Mouse (Mus musculus) embryonic facial prominence, embryonic 14.5 days (tissue): ENCODE data around the gene Sfrp2. TPM values are rescaled to one million over a fixed set of nuclear protein-coding genes. Genes with fewer than 3 reads are reported as not detected.

Experiments used
- ATAC-seq: fragments of 200-750 bp; cut with Nextera tagmentation; 2 replicates; pipeline ENCODE4 v1.8.0; 2017; ENCODE audit warnings: low read depth, moderate number of reproducible peaks, moderate TSS enrichment
- DNase-seq: peaks from one replicate; pipeline ENCODE4 v3.0.0-alpha.2; 2015; ENCODE audit warnings: low spot score
- H3K27ac ChIP-seq: fragments of 300-500 bp; sonication (generic); replicated peaks from 2 replicates; pipeline ENCODE4 v1.5.1; 2014; ENCODE audit warnings: low read depth, mild to moderate bottlenecking, low read length, moderate library complexity
- H3K27me3 ChIP-seq: fragments of 300-500 bp; sonication (generic); replicated peaks from 2 replicates; pipeline ENCODE4 v1.6.1; 2014; ENCODE audit warnings: low read length; ENCODE audit not compliant: control insufficient read depth, insufficient read depth
- H3K36me3 ChIP-seq: fragments of 300-500 bp; sonication (generic); 2 replicates; pipeline ENCODE4 v1.6.1; 2014; ENCODE audit warnings: low read length, mixed read lengths; ENCODE audit not compliant: control insufficient read depth, insufficient read depth
- H3K4me1 ChIP-seq: fragments of 300-500 bp; sonication (generic); 2 replicates; pipeline ENCODE4 v1.6.1; 2014; ENCODE audit warnings: antibody characterized with exemption, low read length; ENCODE audit not compliant: control insufficient read depth, insufficient read depth
- H3K4me2 ChIP-seq: fragments of 300-500 bp; sonication (generic); 2 replicates; pipeline ENCODE4 v1.6.1; 2014; ENCODE audit warnings: low read depth, mild to moderate bottlenecking, low read length, moderate library complexity, mixed read lengths
- H3K4me3 ChIP-seq: fragments of 300-500 bp; sonication (generic); 2 replicates; pipeline ENCODE4 v1.5.1; 2014; ENCODE audit warnings: low read depth, mild to moderate bottlenecking, low read length
- H3K9ac ChIP-seq: fragments of 300-500 bp; sonication (generic); 2 replicates; pipeline ENCODE4 v1.6.1; 2014; ENCODE audit warnings: low read depth, mild to moderate bottlenecking, low read length, moderate library complexity, mixed read lengths
- H3K9me3 ChIP-seq: fragments of 300-500 bp; sonication (generic); 2 replicates; pipeline ENCODE4 v1.6.1; 2016; ENCODE audit warnings: low read length; ENCODE audit not compliant: control insufficient read depth
- WGBS: fragments of 180-500 bp; shearing (Covaris S2); extraction: QIAGEN DNeasy Blood & Tissue Kit; methylation state at CpG from one replicate; pipeline ENCODE4 v1.1.7; 2014; 5-methylcytosine and 5-hydroxymethylcytosine counted together
- polyA plus RNA-seq: library from polyadenylated mRNA; unstranded; fragments of >200 nt; fragmentation: Nextera tagmentation; extraction: Ambion mirVana; gene quantifications from 2 replicates; pipeline ENCODE4 v1.2.1, GENCODE M21; 2014

Sfrp2 gene
- polyA plus RNA-seq, 1 experiment from 2014 or later: 605 TPM

DNA sequence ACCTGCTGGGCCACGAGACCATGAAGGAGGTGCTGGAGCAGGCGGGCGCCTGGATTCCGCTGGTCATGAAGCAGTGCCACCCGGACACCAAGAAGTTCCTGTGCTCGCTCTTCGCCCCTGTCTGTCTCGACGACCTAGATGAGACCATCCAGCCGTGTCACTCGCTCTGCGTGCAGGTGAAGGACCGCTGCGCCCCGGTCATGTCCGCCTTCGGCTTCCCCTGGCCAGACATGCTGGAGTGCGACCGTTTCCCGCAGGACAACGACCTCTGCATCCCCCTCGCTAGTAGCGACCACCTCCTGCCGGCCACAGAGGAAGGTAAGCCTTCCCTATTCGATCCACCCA, 577 bp downstream of the Sfrp2 start:
- Histone ChIP-seq H3K27ac (peak overlapping the region; percentile 86), H3K9ac (peak overlapping the region; percentile 87), H3K36me3 (peaks cover 30% of the 10 kb centered on the region), H3K27me3 (no peaks in the 10 kb centered on the region; the same call in 1 of the 2 replicates), H3K4me3 (peak overlapping the region; percentile 69), H3K4me2 (peak overlapping the region; percentile 91), H3K9me3 (no peaks in the 10 kb centered on the region), H3K4me1 (peaks cover 22% of the 10 kb centered on the region)
- ATAC-seq (no peak), DNase-seq (no peak)
- WGBS: 0% methylated on average over 16 of the region's 25 CpGs

DNA sequence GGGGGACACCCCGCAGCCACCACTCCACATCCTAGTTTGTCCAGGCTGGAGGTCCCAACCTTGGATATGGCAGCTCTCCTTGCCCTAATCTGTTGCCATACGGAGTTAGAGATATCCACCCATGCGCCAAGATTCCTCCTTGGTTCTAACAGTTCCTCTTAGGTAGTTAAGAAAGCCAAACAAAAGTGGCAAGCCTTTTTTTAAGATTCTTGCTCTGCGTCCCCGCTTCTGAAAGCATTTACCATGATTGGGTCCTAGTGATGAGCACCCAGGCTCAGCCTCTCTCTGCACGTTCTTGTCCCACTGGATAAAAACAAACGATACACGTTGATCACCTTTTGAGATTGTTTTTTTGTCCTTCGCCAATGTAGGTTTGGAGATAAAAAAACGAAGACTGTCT, 1.0 kb downstream of the Sfrp2 start:
- ATAC-seq: no peak
- Histone ChIP-seq H3K27ac (peak overlapping the region; percentile 86), H3K36me3 (peaks cover 34% of the 10 kb centered on the region), H3K4me1 (peaks cover 22% of the 10 kb centered on the region), H3K27me3 (no peaks in the 10 kb centered on the region; the same call in 1 of the 2 replicates), H3K9me3 (no peaks in the 10 kb centered on the region), H3K4me3 (peak overlapping the region; percentile 69), H3K9ac (peak overlapping the region; percentile 87), H3K4me2 (peak overlapping the region; percentile 91)
- DNase-seq: no peak
- 4% methylated on average over 10 of the region's 10 CpGs for WGBS

DNA sequence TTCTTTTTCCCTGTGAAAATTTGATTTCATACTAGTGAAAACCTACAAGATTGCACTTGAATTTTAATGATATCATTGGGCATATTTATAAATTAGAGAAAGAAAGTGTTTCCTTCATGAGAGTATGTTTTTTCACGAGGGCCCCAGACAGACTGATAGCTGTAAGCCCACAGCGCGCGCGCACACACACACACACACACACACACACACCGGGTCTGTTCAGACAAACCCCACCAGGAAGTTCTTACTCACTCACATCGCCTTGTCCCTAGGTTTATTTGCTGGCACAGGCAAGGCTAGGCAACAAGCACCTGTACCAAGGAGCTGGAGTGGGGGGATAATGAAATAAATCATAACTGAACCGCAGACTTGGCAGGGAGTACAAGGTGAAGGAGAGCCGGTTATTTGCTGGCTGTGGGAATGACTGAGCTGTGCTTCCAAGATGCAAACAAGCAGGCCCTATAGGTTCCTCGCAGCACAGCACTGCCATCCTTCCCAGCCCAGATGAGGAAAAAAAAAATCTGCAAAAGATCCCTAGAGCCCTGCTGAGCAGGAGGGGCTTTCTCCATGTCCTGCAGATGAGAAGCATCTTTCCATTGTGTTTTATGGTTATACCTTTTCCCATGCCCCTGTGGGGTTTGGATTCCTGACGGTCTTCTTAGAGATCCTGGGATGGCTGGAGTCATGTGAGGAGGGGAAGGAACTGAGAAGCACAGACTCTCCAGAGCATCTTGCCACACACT, 2.3 kb downstream of the Sfrp2 start:
- Histone ChIP-seq H3K4me1 (peaks cover 20% of the 10 kb centered on the region), H3K9me3 (no peaks in the 10 kb centered on the region), H3K27ac (0 out of 2 replicates have a peak overlapping the region, but pooled peaks have one; percentile 86), H3K9ac (peak overlapping the region; percentile 87), H3K27me3 (no peaks in the 10 kb centered on the region), H3K4me3 (peak overlapping the region; percentile 69), H3K36me3 (peaks cover 47% of the 10 kb centered on the region), H3K4me2 (peak overlapping the region; percentile 91)
- ATAC-seq: no peak
- peak; percentile 80 for DNase-seq
- 33% methylated on average over 11 of the region's 11 CpGs for WGBS

DNA sequence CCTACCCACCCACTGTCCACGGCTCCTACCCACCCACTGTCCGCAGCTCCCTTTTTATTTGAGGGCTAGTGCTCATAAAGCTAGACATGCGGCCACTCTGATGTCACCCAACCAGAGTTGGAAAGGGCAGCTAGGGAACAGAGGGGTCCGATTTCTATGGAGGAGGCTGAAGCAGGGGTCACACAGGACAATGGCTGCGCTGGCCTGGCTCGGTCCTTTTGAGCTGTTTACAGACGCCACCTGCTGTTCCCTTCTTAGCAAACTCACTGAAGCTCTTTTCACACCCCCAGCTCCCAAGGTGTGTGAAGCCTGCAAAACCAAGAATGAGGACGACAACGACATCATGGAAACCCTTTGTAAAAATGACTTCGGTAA, 2.9 kb downstream of the Sfrp2 start:
- ATAC-seq: no peak
- H3K27ac ChIP-seq: 0 out of 2 replicates have a peak overlapping the region, but pooled peaks have one; percentile 6
- no peaks in the 10 kb centered on the region for H3K9me3 ChIP-seq
- H3K9ac ChIP-seq: peak overlapping the region; percentile 87
- H3K4me3 ChIP-seq: peak overlapping the region; percentile 69
- H3K36me3 ChIP-seq: peaks cover 51% of the 10 kb centered on the region
- H3K4me2 ChIP-seq: peak overlapping the region; percentile 91
- WGBS: 29% methylated on average over 10 of the region's 10 CpGs
- H3K4me1 ChIP-seq: peaks cover 15% of the 10 kb centered on the region
- no peak for DNase-seq
- H3K27me3 ChIP-seq: no peaks in the 10 kb centered on the region

DNA sequence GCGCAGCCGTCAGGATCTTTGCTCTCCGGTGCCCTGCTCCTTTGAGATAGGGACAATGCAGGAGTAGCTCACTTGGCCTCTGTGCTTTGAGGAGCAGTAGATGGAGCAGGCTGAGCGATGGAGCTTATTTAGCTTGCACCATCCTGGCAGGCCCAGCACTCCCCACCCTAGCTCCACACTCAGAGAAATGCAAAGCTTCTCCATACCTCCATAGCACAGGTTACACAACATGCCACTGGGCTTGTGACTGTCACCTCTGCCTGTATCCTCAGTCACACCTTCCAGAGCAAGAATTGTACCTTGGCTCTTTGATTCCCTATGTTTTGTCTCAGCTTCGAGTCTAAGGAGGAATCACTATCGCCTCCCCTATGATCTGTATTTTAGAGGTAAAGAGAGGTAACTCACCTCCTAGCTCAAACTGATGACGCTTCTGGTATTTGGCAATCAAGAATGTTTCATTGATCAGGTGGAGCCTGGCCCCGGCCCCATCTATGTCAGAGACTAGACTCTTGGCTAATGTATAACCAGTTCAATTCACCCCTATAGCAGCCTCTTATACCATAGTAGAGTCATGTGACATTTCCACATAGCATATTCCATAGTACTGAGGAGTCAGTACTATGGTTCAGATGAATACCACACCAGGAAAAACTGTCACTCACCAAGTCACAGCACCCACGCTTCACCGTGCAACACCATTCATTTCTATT, 5.2 kb downstream of the Sfrp2 start:
- H3K4me1 ChIP-seq: peaks cover 9% of the 10 kb centered on the region; the same call in 1 of the 2 replicates
- H3K9ac ChIP-seq: no peak overlapping the region
- WGBS: 87% methylated on average over 10 of the region's 10 CpGs

DNA sequence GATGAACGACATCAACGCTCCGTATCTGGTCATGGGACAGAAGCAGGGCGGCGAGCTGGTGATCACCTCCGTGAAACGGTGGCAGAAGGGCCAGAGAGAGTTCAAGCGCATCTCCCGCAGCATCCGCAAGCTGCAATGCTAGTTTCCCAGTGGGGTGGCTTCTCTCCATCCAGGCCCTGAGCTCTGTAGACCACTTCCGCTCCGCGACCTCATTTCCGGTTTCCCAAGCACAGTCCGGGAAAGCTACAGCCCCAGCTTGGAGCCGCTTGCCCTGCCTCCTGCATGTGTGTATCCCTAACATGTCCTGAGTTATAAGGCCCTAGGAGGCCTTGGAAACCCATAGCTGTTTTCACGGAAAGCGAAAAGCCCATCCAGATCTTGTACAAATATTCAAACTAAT, 7.2 kb downstream of the Sfrp2 start:
- H3K36me3 ChIP-seq: peaks cover 58% of the 10 kb centered on the region
- ATAC-seq: no peak
- no peak overlapping the region for H3K9ac ChIP-seq
- H3K4me1 ChIP-seq: peaks cover 9% of the 10 kb centered on the region; the same call in 1 of the 2 replicates
- no peak for DNase-seq
- WGBS: 88% methylated on average over 18 of the region's 18 CpGs
- H3K27me3 ChIP-seq: no peaks in the 10 kb centered on the region
- H3K4me3 ChIP-seq: no peak overlapping the region
- H3K27ac ChIP-seq: no peak overlapping the region
- H3K4me2 ChIP-seq: no peak overlapping the region
- no peaks in the 10 kb centered on the region for H3K9me3 ChIP-seq

More for the DNA sequence above, 5.2 kb downstream of the Sfrp2 start:
- H3K4me2 ChIP-seq: 0 out of 2 replicates have a peak overlapping the region, but pooled peaks have one; percentile 1
- no peak overlapping the region for H3K27ac ChIP-seq
- no peaks in the 10 kb centered on the region for H3K9me3 ChIP-seq
- H3K4me3 ChIP-seq: no peak overlapping the region
- H3K36me3 ChIP-seq: peaks cover 58% of the 10 kb centered on the region
- H3K27me3 ChIP-seq: no peaks in the 10 kb centered on the region
- no peak for DNase-seq
- ATAC-seq: no peak

DNA sequence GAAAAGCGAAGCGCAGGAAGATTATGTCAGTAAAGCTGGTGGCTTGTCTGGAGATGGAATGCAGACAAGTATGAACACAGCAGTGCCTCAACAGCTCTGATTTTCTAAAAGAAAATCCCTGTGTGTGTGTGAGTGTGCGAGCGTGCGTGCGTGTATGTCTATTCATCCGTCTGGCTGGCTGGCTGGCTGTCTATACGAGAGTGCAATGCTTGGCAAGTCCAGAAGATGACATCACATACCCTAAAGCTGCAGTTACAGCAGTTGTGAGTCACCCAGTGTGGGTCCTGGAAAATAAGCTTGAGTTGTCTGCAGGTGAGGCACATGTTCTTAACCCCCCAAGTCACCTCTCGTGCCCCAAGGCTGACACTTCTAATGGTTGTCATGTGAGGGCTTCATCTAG, 9.3 kb downstream of the Sfrp2 start:
- ATAC-seq (peak; percentile 76), DNase-seq (peak; percentile 82)
- Histone ChIP-seq H3K27ac (no peak overlapping the region), H3K36me3 (peaks cover 42% of the 10 kb centered on the region), H3K4me3 (no peak overlapping the region), H3K4me1 (0 out of 2 replicates have a peak, but pooled peaks cover 2% of the 10 kb centered on the region), H3K27me3 (no peaks in the 10 kb centered on the region), H3K9ac (no peak overlapping the region), H3K4me2 (no peak overlapping the region), H3K9me3 (no peaks in the 10 kb centered on the region)
- WGBS: 59% methylated on average over 9 of the region's 9 CpGs

DNA sequence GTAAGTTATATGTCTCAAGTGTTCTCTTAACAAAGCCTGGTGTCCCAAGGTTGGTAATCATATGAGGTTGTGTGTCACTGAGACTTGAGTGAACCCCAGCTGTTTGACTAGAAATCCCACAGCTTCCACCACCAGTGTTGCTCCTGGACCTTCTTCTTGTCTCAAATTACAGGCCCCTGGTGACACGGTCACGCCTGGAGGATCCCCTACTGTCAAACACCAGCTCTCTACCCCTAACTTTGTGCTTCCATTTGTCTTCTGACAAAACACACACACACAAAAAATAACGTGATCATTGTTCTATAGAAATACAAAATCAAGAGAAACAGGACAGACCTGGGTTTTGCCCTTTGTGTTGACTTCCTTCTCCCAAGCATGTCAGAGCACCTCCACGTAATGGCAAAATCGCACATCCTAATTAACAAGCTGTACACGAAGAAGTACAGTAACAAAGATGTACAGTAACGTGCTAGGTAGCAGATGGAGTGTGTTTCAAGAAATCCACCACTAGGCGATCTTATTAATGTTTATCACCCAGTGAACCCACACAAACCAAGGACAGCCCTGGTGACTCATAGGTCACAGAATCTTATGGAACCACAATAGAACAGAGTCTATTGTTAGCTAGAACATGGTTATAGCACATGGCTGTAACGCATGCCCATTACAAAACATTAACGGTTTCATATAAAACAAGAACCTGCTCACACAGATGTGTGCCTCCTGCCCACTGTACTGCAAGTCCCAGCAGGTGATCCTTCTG, 15.5 kb downstream of the Sfrp2 start:
- Histone ChIP-seq H3K4me1 (peaks cover 22% of the 10 kb centered on the region), H3K4me3 (no peak overlapping the region), H3K9me3 (no peaks in the 10 kb centered on the region), H3K4me2 (no peak overlapping the region), H3K36me3 (no peaks in the 10 kb centered on the region), H3K27me3 (no peaks in the 10 kb centered on the region), H3K9ac (no peak overlapping the region), H3K27ac (no peak overlapping the region)
- DNase-seq: no peak
- 83% methylated on average over 10 of the region's 10 CpGs for WGBS
- ATAC-seq: no peak
